Mouse (Mus musculus) MEL-GATA-1-ER (cell line): Measurements from ENCODE around the gene Brf1.
A peak's percentile ranks its signal among the peaks of the same experiment; 100 is the strongest.

Experiments
- DNase-seq: peaks from one replicate; pipeline ENCODE4 v3.0.0-alpha.2; 2012; ENCODE audit warnings: low read depth; ENCODE audit errors: extremely low read depth

Brf1 gene

GRCm38 (mm10) chr12:112977156-112977555, 23.3 kb downstream of the Brf1 start:
- no peak for DNase-seq

- no peak for DNase-seq
These were observed 24.0 kb downstream of the Brf1 start, which contains the start of gene Btbd6 for GRCm38 (mm10) chr12:112976371-112977073. TSS of gene Btbd6 (plus strand) at chr12:112976482.

DNA sequence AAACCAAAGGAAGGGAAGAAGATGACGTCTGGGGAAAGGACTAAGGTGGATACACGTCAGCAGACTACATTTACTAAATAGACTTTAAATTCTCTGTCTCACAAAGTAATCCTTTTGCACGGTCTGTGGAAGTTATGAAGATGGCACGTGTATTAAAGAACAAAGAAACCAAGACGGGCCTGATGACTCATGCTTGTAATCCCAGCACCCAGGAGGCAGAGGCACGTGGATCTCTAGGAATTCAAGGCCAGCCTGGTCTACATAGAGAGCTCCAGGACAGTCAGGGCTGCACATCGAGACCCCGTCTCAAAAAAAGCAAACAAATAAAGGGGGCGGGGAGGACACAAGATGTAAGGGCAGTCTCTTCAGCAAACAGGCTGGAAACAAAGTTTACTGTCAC, 25.8 kb downstream of the Brf1 start:
- no peak for DNase-seq

DNA sequence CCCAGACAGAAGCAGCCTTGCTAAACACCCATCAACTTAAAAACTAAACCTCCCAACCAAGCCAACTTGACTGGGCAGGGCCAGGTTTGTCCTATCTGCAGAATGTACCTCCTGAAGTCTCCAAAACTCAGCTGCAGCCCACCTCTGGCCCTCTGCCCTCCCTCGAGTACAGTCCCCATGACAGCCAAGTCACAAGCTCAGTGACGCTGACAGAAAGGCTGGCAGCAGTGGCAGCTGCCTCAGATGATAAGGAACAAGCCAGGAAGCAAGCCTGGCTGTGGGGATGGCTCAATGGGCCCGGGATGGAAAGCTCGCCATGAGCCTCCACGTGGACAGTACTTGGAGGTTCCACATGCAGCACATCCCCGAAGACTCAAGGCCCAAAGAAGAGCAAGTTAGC, 30.9 kb downstream of the Brf1 start:
- no peak for DNase-seq

- no peak for DNase-seq
These were observed 31.6 kb downstream of the Brf1 start for GRCm38 (mm10) chr12:112968943-112969342.

DNA sequence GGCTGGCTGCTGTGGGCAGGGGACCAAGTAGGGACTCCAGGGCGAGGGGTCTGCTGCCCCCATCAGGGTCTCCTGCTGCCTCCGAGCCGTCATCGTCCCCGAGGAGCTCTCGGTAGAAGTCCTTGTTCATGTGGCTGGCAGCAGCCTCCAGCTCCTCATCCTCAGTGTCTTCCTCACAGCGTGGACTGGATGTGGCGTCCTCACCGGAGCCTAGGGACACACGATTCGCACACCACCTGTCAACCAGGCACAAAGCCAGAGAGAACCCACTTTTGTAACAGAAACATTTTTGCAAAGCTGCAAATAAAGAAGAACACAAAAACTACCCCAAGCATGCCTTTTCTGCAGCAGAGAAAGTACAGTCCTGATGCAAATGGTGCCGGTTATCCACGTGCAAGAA, 34.7 kb downstream of the Brf1 start:
- no peak for DNase-seq

DNA sequence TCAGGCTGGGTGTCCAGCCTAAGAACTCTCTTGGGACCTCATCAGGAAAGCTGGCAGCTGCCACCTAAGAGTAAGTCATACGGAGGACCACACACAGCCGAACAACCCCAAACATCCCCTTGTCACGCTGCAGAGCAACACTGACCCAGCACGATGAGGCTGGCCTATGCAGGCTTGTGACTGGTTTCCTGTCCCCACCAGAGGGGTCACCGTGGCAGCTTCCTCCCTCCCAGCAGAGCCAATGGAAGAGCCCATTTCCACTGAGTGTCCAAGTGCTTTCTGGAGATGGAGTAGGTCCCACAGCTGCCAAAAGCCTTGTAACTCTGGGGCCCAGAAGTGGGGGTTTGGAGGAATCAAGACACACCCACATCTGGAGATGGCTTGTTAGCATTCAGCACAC, 38.6 kb downstream of the Brf1 start:
- DNase-seq = no peak

DNA sequence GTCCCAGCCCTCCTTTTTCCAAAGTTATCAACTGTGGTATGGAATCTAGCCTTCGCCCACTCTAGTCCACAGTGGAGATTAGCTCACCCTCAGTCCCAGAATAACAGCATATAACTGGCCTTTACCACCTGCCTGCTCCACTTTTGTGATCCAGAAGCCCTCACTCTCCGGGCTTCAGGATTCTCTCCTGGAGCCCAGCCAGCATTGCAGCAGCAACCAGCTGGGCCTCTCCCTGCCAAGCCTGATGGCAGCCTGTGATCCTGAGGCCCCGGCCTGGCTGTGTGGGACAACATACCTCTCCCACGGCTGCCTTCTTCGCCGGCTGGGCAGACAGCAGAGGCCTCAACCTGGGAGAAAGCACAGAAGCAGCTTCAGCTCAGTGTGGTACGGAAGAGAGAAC, 39.1 kb downstream of the Brf1 start:
- no peak for DNase-seq

GRCm38 (mm10) chr12:112959421-112959820, 41.1 kb downstream of the Brf1 start:
- DNase-seq = no peak

DNA sequence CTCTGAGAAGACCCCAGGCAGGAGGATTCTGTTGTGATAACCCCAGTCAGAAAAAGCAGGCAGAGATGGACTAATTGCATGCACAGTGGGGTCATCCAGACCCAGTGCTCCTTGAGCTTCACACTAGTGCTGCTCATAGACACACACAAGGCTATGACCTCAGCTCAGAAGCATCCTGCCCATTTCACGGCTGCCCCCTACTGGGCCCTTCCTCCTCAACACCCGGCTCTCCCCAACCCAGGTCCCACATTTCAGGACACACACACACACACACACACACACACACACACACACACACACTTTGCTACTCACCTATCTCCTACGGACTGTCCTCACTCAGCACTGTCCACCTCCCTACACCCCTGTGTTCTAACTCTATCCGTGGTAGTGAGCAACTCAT, 42.2 kb downstream of the Brf1 start:
- DNase-seq = no peak

GRCm38 (mm10) chr12:112955800-112956199, 44.7 kb downstream of the Brf1 start:
- DNase-seq = peak; percentile 65

DNA sequence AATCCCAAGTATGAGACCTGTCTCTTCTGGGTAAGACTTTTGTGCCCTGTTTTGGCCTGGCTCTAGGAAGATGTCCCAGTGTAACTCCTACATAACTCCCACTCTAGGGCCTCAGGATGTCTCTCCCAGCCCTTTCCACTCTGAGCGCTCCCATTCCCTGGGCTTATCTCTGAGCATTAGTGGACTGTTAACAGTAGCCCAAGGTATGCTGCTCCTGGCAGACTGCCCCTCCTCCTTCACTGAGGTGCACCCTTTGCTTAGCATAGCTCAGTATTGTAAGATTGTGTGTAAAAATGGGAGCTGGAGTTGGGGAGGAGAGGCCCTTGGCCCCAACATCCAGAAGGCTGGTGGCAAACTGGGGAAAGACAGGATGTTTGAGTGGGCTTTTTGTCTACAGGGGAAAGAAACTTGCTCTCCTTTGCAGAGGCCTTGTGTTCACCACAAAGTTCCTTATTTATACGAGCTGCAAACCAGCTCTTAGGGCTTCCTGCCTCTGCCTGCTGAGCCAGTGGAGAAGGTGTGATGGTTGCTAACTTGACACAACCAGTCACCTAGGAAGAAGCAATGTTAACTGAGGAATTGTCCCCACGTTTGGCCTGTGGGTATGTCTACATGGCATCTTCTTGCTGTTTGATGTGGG, 47.5 kb downstream of the Brf1 start:
- DNase-seq = no peak

- DNase-seq = no peak
These were observed 48.1 kb downstream of the Brf1 start for GRCm38 (mm10) chr12:112952433-112952832.

DNA sequence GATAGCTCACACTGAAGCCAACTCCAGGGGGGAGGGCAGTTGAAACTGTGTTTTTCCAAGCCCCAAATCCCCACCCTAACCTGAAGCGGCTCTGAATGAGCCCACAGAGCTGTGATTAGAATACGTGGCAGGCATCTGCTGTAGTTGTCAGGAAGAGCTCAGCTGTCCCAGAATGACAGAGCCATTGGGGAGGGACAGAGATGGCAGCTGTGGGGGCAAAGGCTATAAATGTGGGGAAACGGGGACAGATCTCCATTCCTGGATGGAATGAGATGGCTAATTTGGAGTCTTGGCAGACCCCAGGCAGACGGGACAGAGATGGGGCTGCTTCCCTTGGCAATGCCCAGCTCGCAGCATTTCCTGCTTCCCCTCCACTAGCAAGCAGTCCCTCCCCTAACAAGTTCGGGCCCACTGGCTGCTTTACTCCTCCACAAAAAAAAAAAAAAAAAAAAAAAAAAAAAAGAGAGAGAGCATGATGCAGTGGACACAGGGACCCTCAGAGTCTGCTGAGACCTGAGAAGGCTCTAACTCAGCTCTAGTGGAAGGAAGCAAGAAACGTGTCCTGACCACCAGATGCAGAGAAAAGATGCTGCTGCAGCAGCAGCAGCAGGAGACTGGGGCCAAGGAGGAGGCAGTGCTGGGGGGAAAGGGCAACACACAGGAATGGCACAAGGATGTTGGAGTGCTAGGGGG, 49.2 kb downstream of the Brf1 start:
- no peak for DNase-seq

DNA sequence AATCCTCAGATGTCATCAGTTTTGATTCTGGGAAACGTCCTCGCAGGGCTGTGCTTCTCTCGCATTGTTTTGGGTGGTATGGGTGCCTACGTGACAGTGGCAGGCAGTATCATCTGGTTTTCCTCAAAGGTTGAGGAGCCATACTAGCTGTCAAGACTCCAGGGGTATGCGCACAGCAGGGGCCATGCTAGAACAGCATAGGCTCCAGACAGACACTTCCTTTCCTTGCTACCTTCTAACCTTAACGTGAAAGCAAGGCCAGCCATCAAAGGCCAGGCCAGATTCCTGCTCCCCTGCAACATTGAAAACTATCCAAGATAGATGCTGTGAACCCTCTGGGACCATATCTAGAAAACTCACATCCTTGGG, 49.8 kb downstream of the Brf1 start:
- peak; percentile 48 for DNase-seq

DNA sequence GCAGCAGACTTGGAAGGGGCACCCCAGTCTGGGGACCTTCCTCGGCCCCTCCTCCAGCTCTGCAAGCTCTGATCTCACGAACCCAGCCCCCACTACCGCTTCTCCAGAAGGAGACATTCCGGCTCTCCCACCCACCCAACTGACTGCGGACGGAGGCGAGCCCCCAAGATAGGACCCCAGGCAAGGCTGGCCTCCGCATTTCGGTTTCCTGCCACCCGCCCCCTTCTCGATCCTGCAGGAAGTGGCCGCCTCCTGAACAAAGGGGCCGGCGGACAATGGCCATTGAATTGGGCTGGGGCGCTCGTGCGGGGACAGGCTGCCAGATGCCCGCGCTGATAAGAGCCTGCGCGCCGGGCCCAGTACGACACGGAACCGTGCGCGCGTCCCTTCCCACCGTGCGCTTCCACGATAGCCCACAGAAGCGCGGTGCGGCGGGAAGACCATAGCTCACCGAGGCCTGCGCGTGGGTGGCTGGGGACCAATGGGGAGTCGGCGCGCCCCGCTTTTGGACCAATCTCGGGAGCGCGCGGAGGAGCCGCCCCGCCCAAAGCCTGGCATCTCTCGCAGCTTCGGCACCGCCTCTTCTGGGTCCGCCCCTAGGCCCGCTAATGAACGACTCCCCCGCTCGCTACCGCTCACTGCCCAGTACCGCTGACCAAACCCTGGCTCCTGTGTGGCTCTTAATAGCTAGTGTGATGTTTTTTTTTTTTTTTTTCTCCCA, 50.3 kb downstream of the Brf1 start:
- peak; percentile 89 for DNase-seq

GRCm38 (mm10) chr12:112947307-112947706, 53.2 kb downstream of the Brf1 start:
- no peak for DNase-seq

DNA sequence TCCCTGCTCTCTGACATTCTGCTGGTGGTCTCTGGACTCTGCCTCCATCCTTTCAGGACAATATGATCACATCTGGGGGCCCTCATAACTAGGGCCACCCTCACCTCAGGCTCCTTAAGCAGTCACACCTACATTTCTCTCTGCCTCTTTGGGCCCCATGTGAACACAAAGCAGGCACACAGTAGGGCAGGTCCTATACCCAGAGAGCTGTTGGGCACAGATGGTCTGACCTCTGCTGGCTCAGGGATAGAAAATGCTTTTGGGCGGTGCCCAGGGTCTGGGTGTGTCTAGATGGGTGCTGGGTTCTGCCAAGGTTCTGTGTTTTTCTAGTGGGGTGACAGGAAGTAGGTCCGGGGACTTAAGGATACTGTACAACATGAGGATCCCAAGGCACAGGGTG, 56.8 kb downstream of the Brf1 start:
- DNase-seq = no peak

GRCm38 (mm10) chr12:112941776-112942713, 58.5 kb downstream of the Brf1 start, which contains the start of gene Nudt14:
TSS of gene Nudt14 (minus strand) at chr12:112942124.
- peak; percentile 89 for DNase-seq

DNA sequence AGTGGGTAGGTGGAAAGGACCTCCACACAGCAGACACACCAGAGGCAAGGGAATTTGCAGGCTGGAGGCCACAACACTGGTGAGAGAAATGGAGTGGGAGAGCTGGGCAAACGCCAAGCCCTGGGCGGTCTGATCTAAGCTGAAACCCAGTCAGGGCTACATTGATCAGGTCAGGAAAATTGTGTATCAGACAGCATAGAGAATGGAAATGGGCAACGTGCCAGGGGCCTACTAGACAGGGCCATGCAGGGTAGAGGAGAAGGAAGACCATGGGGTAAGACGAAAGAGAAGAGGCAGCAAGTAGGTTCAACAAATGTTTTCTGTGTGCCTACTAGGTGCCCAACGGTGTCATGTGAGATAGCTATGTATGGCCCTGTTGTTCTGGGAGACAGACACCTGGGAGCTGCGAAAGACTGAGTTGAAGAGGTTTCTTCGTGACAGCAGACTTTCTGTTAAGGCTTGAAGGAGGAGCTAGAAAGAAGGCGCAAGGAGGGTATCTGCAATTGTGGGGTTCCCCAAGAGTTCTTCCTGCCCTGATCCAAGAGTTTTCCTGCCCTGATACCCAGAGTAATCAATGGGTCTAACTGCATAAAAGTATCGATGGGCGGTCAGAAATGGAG, 59.2 kb downstream of the Brf1 start:
- peak; percentile 56 for DNase-seq
